Mouse (Mus musculus) stomach, postnatal 0 days (tissue): ENCODE results near the gene Gnb1. TPM values are rescaled to one million over a fixed set of nuclear protein-coding genes. Genes with fewer than 3 reads are reported as not detected.
A peak's percentile ranks its signal among the peaks of the same experiment; 100 is the strongest.

Source experiments
- ATAC-seq: fragments of 200-750 bp; cut with Nextera tagmentation; 2 replicates; pipeline ENCODE4 v1.8.0; 2017; ENCODE audit not compliant: low FRiP score, low TSS enrichment
- DNase-seq: peaks from one replicate; pipeline ENCODE4 v3.0.0-alpha.2; 2016; ENCODE audit warnings: low spot score
- H3K27ac ChIP-seq: fragments of 300-500 bp; sonication (generic); replicated peaks from 2 replicates; pipeline ENCODE4 v1.5.1; 2014; ENCODE audit warnings: mild to moderate bottlenecking, control low read depth
- H3K27me3 ChIP-seq: fragments of 300-500 bp; sonication (generic); 2 replicates; pipeline ENCODE4 v1.6.1; 2014; ENCODE audit warnings: low read length; ENCODE audit not compliant: control insufficient read depth, insufficient read depth
- H3K36me3 ChIP-seq: fragments of 300-500 bp; sonication (generic); 2 replicates; pipeline ENCODE4 v1.6.1; 2014; ENCODE audit warnings: low read length, mixed read lengths; ENCODE audit not compliant: control insufficient read depth, insufficient read depth
- H3K4me1 ChIP-seq: fragments of 300-500 bp; sonication (generic); replicated peaks from 2 replicates; pipeline ENCODE4 v1.6.1; 2014; ENCODE audit warnings: antibody characterized with exemption; ENCODE audit not compliant: control insufficient read depth, insufficient read depth
- H3K4me2 ChIP-seq: fragments of 300-500 bp; sonication (generic); replicated peaks from 2 replicates; pipeline ENCODE4 v1.6.1; 2014; ENCODE audit warnings: low read depth, mild to moderate bottlenecking, control low read depth, moderate library complexity
- H3K4me3 ChIP-seq: fragments of 300-500 bp; sonication (generic); 2 replicates; pipeline ENCODE4 v1.5.1; 2014; ENCODE audit warnings: low read depth, low read length, control low read depth
- H3K9ac ChIP-seq: fragments of 300-500 bp; sonication (generic); 2 replicates; pipeline ENCODE4 v1.6.1; 2014; ENCODE audit warnings: mild to moderate bottlenecking, low read length, control low read depth, mixed read lengths
- H3K9me3 ChIP-seq: fragments of 300-500 bp; sonication (generic); 2 replicates; pipeline ENCODE4 v1.6.1; 2016; ENCODE audit warnings: low read length; ENCODE audit not compliant: control insufficient read depth
- CTCF ChIP-seq: IDR thresholded peaks from 2 replicates; pipeline ENCODE4 v1.5.1; 2016; ENCODE audit warnings: antibody characterized with exemption, low read depth, mild to moderate bottlenecking, moderate library complexity
- EP300 ChIP-seq: optimal IDR thresholded peaks from 2 replicates; pipeline ENCODE3; 2016; ENCODE audit warnings: antibody characterized with exemption
- WGBS: fragments of 180-500 bp; shearing (Covaris S2); extraction: QIAGEN DNeasy Blood & Tissue Kit; methylation state at CpG from one replicate; pipeline ENCODE4 v1.1.7; 2014; 5-methylcytosine and 5-hydroxymethylcytosine counted together
- polyA plus RNA-seq: library from polyadenylated mRNA; unstranded; fragments of >200 nt; fragmentation: Nextera tagmentation; extraction: Ambion mirVana; gene quantifications from 2 replicates; pipeline ENCODE4 v1.2.1, GENCODE M21; 2015

Gnb1 gene
- polyA plus RNA-seq, 1 experiment from 2014 or later, result 272 TPM

DNA sequence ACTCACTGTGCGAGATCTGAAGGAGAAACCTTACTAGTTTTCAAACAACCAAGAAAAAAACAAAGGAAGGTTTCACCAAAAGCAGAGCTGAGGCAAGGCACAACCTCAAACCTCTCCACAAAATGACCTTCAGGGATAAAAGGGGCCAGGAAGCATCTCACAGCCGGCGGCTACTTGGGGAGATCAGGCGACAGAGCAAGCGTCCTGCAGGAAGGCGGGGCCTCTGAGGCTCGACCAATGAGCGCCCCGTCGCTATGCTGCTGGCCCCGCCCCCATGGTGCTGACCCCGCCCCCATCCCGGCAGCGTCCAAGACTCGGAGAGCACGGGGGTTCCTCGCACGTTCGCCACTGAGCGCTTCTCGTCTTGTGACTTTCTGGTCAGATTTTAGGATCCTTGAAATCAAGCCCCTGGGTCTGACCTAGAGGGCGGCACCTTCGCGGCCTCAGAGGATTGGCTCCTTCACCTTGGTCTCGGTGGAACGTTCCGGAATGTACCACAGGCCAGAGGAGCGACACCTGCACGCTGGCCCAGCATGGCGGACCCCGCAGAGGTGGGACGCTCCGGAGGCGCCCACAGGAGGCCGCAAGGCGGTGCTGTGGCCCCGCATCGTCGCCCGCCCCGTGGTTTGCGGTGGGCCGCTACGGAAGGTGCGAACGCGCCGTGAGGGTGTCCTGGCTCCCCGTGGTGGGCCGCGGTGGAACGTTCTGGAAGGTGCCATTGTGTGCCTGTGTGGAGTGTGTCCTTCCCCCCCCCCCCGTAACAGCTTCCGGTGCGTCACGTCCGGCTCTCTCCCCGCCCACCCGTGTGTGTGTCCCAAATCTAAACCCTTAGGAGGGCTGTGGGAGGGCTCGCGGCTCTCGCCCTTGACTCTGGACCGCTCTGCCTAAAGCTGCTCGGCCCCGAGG, 110.2 kb downstream of the Gnb1 start, which contains the start of gene Slc35e2:
TSS of gene Slc35e2 (plus strand) at position 326 of the 906 bp plus-strand sequence.
- no peaks in the 10 kb centered on the region for H3K4me1 ChIP-seq
- ATAC-seq (peak; percentile 95), DNase-seq (peak; percentile 98)
- peak within 1 kb of the TSS; percentile 90 for H3K4me3 ChIP-seq
- H3K36me3 ChIP-seq, result no peaks in the 10 kb centered on the region
- under 1% methylated on average over 62 of the region's 65 CpGs for WGBS
- H3K4me2 ChIP-seq, result peak within 1 kb of the TSS; percentile 97
- no peaks in the 10 kb centered on the region for H3K9me3 ChIP-seq
- H3K27me3 ChIP-seq, result no peaks in the 10 kb centered on the region
- peak within 1 kb of the TSS; percentile 97 for H3K9ac ChIP-seq
- TF ChIP-seq EP300 (no peak), CTCF (peak; percentile 57)
- peak within 1 kb of the TSS; percentile 98 for H3K27ac ChIP-seq

DNA sequence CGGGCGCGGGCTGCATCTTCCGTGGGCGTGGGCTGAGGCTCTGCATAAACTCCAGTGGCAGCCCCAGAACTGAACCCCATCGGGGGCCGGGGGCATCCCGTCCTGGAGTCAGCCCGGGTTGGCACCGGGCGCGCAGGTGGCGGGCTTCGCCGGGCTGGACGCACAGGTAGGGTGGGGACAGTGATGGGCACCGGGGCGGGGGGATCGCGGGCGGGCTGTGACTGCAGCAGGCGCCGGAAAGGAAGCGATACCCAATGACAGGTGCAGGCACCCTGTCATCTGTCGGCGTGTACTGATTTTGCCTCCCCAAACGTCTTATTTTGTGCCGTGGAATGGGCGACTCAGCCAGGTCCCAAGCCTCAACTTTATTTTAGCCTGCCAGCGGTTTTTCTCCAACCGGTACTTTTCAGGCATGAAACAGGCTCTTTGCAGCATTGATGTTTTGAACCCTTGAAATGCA, 110.9 kb downstream of the Gnb1 start:
- no peak for DNase-seq
- Histone ChIP-seq H3K9ac (peak overlapping the region; percentile 97), H3K27ac (peak overlapping the region; percentile 98), H3K27me3 (no peaks in the 10 kb centered on the region), H3K4me2 (peak overlapping the region; percentile 97), H3K4me1 (no peaks in the 10 kb centered on the region), H3K4me3 (peak overlapping the region; percentile 90), H3K9me3 (no peaks in the 10 kb centered on the region), H3K36me3 (no peaks in the 10 kb centered on the region)
- ATAC-seq, result no peak; the same call in 1 of the 2 replicates
- TF ChIP-seq EP300, result no peak
- no peak for TF ChIP-seq CTCF
- WGBS, result under 1% methylated on average over 25 of the region's 31 CpGs

DNA sequence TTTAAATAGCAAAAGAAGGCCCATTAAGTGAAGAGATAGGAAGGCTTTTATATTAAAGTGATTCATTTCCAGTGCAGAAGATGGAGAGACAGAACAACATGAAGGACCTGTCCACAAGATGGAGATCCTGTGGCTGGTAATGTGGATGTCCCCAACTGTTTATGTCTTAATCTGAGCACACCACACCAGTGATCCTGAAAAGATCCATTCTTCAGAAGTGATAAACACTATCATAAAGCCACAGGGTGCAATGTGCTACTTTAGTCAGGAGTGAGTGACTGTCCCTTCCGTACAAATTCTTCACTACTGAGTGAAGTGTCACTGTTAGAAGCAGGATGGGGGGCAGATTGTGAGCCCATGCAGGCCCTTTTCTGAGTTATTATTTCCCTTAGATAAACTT, 111.6 kb downstream of the Gnb1 start:
- ATAC-seq (no peak), DNase-seq (no peak)
- Histone ChIP-seq H3K9me3 (no peaks in the 10 kb centered on the region), H3K27me3 (no peaks in the 10 kb centered on the region), H3K27ac (no peak overlapping the region), H3K9ac (no peak overlapping the region), H3K4me1 (no peaks in the 10 kb centered on the region), H3K4me3 (no peak overlapping the region), H3K36me3 (no peaks in the 10 kb centered on the region), H3K4me2 (no peak overlapping the region)
- TF ChIP-seq EP300, result no peak
- no peak for TF ChIP-seq CTCF
- WGBS, result 82% methylated on average over 1 of the region's 1 CpGs

DNA sequence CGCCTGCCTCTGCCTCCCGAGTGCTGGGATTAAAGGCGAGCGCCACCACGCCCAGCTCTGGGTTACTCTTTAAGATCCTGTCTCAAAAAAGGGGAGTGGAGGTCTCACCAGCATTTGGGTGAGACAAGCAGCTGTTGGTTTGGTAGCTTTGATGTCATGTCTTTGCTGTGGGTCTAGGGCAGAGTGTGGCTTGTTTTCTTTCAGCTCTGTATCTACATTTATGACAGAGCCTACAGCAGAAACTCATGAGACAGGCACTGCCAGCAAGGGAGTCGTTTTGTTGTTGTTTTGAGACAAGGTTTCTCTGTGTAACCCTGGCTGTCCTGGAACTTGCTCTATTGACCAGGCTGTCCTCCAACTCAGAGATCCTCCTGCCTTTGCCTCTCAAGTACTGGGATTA, 112.6 kb downstream of the Gnb1 start:
- ATAC-seq, result no peak
- Histone ChIP-seq H3K36me3 (no peaks in the 10 kb centered on the region), H3K4me1 (no peaks in the 10 kb centered on the region), H3K27ac (no peak overlapping the region), H3K4me3 (no peak overlapping the region), H3K9me3 (no peaks in the 10 kb centered on the region), H3K9ac (no peak overlapping the region), H3K27me3 (no peaks in the 10 kb centered on the region), H3K4me2 (no peak overlapping the region)
- 87% methylated on average over 5 of the region's 6 CpGs for WGBS
- DNase-seq, result no peak
- TF ChIP-seq CTCF (no peak), EP300 (no peak)

DNA sequence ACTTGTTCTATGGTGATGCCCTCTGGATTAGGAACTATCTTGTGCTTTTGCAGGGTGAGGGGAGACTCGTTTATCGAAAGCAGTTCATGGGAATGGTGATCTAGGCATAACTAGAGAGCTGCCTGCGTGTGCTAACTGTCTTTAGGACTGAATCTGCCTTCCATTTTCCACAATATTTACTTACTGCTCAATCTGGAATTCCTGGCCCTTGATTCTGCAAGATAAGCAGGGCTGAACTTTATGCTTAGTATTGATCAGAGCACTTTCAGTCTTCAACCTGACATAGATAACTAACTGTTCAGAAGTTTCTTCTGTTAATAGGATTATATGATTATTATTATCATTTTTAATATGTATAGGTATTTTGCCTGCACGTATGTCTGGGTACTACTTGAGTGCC, 114.0 kb downstream of the Gnb1 start:
- H3K9me3 ChIP-seq, result no peaks in the 10 kb centered on the region
- TF ChIP-seq CTCF (no peak), EP300 (no peak)
- 74% methylated on average over 4 of the region's 4 CpGs for WGBS
- no peak overlapping the region for H3K4me2 ChIP-seq
- DNase-seq (no peak), ATAC-seq (no peak)
- no peak overlapping the region for H3K4me3 ChIP-seq
- no peaks in the 10 kb centered on the region for H3K27me3 ChIP-seq
- no peaks in the 10 kb centered on the region for H3K4me1 ChIP-seq
- H3K36me3 ChIP-seq, result peaks cover 3% of the 10 kb centered on the region; the same call in 1 of the 2 replicates
- H3K9ac ChIP-seq, result no peak overlapping the region
- no peak overlapping the region for H3K27ac ChIP-seq

DNA sequence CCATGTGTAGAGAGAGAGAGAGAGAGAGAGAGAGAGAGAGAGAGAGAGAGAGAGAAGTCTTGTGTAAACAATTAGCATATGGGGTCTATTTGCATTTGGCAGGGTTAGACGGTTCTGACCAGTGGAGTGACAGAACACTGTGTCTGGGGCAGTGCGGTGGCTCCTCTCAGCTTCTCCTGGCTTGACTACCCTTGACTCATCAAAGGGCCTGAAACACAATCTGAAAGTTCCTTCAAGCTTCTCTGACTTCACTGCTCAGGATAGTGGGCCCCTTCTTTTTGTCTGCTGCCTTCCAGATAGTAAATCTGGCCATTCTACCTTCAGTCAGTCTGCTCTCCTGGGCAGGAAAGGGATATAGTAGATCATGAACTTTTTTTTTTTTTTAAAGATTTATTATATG, 115.7 kb downstream of the Gnb1 start:
- ATAC-seq (no peak), DNase-seq (no peak)
- H3K4me1 ChIP-seq, result no peaks in the 10 kb centered on the region
- H3K27me3 ChIP-seq, result no peaks in the 10 kb centered on the region
- peaks cover 5% of the 10 kb centered on the region; the same call in 1 of the 2 replicates for H3K36me3 ChIP-seq
- H3K9ac ChIP-seq, result no peak overlapping the region
- H3K27ac ChIP-seq, result no peak overlapping the region
- H3K4me2 ChIP-seq, result no peak overlapping the region
- WGBS, result 63% methylated on average over 2 of the region's 2 CpGs
- no peaks in the 10 kb centered on the region for H3K9me3 ChIP-seq
- no peak for TF ChIP-seq CTCF
- no peak for TF ChIP-seq EP300
- H3K4me3 ChIP-seq, result no peak overlapping the region

Other genes with a start within 250 kb of the Gnb1 start
- gene Faap20, start 241.6 kb upstream of the Gnb1 start, polyA plus RNA-seq, result 43.5 and 46.3 TPM in 2 replicates
- 11.3 and 13.3 TPM in 2 replicates for gene Prkcz, start 130.0 kb upstream of the Gnb1 start, polyA plus RNA-seq
- 0.05 TPM in 1 of 2 replicates, not detected in the other for gene Gabrd, start 93.2 kb upstream of the Gnb1 start, polyA plus RNA-seq
- gene Cfap74, start 82.2 kb upstream of the Gnb1 start, polyA plus RNA-seq, result 0.34 and 0.79 TPM in 2 replicates
- 0.21 TPM in 1 of 2 replicates, not detected in the other for gene Tmem52, start 22.2 kb upstream of the Gnb1 start, polyA plus RNA-seq
- 75.2 and 78.4 TPM in 2 replicates for gene Nadk, start 71.0 kb downstream of the Gnb1 start, polyA plus RNA-seq
- 3.2 and 3.8 TPM in 2 replicates for gene Slc35e2, start 110.1 kb downstream of the Gnb1 start, polyA plus RNA-seq
- 39.5 and 46.9 TPM in 2 replicates for gene Cdk11b, start 133.5 kb downstream of the Gnb1 start, polyA plus RNA-seq
- not detected in 2 replicates for gene Gm10563, start 154.0 kb downstream of the Gnb1 start, polyA plus RNA-seq
- 87.9 and 89.3 TPM in 2 replicates for gene Mmp23, start 162.0 kb downstream of the Gnb1 start, polyA plus RNA-seq
- gene Mib2, start 177.8 kb downstream of the Gnb1 start, polyA plus RNA-seq, result 10.5 and 11.0 TPM in 2 replicates
- 9.6 and 11.0 TPM in 2 replicates for gene Fndc10, start 203.0 kb downstream of the Gnb1 start, polyA plus RNA-seq
- 152 and 153 TPM in 2 replicates for gene Ssu72, start 213.4 kb downstream of the Gnb1 start, polyA plus RNA-seq
- gene Tmem240, start 243.4 kb downstream of the Gnb1 start, polyA plus RNA-seq, result 0.39 and 0.45 TPM in 2 replicates